Mouse (Mus musculus) liver, adult 2 months (tissue): Measurements from ENCODE around the gene Arid5b.

Source experiments
- CTCF ChIP-seq: fragments of 200-500 bp; IDR thresholded peaks from 2 replicates; pipeline ENCODE4 v1.5.1; 2011; ENCODE audit warnings: low read depth, low read length, control low read depth
- POLR2A ChIP-seq: fragments of 200-500 bp; IDR thresholded peaks from 2 replicates; pipeline ENCODE4 v1.6.1; 2011; ENCODE audit warnings: low read length, control low read depth; ENCODE audit not compliant: insufficient read depth; ENCODE audit errors: extremely low read depth

DNA sequence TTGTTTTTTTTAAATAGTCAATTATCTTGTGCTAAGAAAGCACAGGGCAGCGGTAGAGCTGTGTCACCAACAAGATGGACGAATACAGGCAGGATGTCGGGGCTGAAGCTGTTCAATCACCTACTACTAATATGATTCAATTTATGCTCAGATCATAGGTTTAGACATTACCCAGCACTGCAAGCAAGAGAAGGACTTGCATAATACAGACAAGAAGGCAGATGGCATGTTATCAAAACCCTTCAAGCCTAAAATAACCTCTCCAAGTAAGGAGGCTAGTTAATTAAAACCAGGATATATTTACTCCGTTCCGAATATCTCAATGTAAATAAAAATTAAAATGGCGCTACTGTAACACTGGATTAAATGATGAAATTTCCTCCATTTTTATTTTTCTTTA lies 96.3 kb downstream of the Arid5b start:
- no peak for TF ChIP-seq POLR2A
- no peak for TF ChIP-seq CTCF
